Mouse (Mus musculus): Measurements from ENCODE around the gene Bglap.

DNA sequence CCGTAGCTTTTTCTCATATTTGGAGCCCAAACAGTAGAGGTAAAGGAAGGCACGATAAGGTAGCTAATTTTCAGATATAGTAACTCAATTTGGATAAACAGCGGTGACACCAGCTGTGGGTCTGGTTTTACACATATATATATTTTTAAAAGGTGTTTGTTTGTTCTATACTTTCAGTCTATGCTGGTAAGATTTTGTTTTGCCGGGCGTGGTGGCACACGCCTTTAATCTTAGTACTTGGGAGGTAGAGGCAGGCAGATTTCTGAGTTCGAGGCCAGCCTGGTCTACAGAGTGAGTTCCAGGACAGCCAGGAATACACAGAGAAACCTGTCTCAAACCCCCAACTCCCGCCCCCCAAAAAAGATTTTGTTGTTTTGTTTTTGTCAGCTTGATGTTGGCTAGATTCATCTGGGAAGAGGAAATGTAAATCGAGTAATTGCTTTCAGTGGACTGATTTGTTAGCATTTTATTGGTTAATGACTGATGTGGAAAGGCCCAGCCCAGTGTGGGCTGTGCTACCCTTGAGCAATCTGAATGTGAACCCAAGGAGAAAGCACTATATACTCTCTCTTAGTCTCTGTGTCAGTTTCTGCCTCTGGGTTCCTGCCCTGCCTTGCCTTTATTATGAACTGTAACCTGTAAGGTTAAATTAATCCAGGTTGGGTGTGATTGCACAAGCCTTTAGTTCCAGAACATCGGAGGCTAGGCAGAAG lies 41.6 kb upstream of the Bglap start:
- TF ChIP-seq CTCF (IDR thresholded peaks at IDR 0.05; ENCODE audit: low read depth) (no peak), EP300 (optimal IDR thresholded peaks at IDR 0.05) (no peak)
